Mouse (Mus musculus) cerebellum, adult 8-10 months (tissue): Measurements from ENCODE around the gene Cadps2.

Experiments used
- DNase-seq: peaks from one replicate; pipeline ENCODE4 v3.0.0; 2022

The Cadps2 gene

GRCm38 (mm10) chr6:23522556-23522955 lies 316.7 kb downstream of the Cadps2 start:
- DNase-seq: peak; percentile 52

- no peak for DNase-seq
Observed at GRCm38 (mm10) chr6:23498611-23499010, 340.6 kb downstream of the Cadps2 start.

GRCm38 (mm10) chr6:23491804-23492203 lies 347.4 kb downstream of the Cadps2 start:
- DNase-seq: peak; percentile 59

- peak; percentile 46 for DNase-seq
Observed at GRCm38 (mm10) chr6:23490431-23490830, 348.8 kb downstream of the Cadps2 start.

- DNase-seq: no peak
Observed at GRCm38 (mm10) chr6:23489046-23489445, 350.2 kb downstream of the Cadps2 start.

GRCm38 (mm10) chr6:23472686-23473085 lies 366.5 kb downstream of the Cadps2 start:
- peak; percentile 55 for DNase-seq

GRCm38 (mm10) chr6:23471830-23472229 lies 367.4 kb downstream of the Cadps2 start:
- no peak for DNase-seq

- no peak for DNase-seq
Observed at GRCm38 (mm10) chr6:23467885-23468284, 371.3 kb downstream of the Cadps2 start.

GRCm38 (mm10) chr6:23462600-23463280 lies 376.5 kb downstream of the Cadps2 start:
- DNase-seq: peak; percentile 23

- peak; percentile 65 for DNase-seq
Observed at GRCm38 (mm10) chr6:23457748-23458147, 381.5 kb downstream of the Cadps2 start.

GRCm38 (mm10) chr6:23453907-23454306 lies 385.3 kb downstream of the Cadps2 start:
- peak; percentile 28 for DNase-seq

GRCm38 (mm10) chr6:23439897-23440296 lies 399.3 kb downstream of the Cadps2 start:
- DNase-seq: no peak

GRCm38 (mm10) chr6:23410256-23411049 lies 428.8 kb downstream of the Cadps2 start:
- no peak for DNase-seq

- no peak for DNase-seq
Observed at GRCm38 (mm10) chr6:23394131-23394530, 445.1 kb downstream of the Cadps2 start.

- DNase-seq: no peak
Observed at GRCm38 (mm10) chr6:23392711-23393110, 446.5 kb downstream of the Cadps2 start.

- no peak for DNase-seq
Observed at GRCm38 (mm10) chr6:23386711-23387110, 452.5 kb downstream of the Cadps2 start.

- DNase-seq: no peak
Observed at GRCm38 (mm10) chr6:23383004-23383347, 456.2 kb downstream of the Cadps2 start.

GRCm38 (mm10) chr6:23382283-23383003 lies 456.8 kb downstream of the Cadps2 start:
- no peak for DNase-seq

GRCm38 (mm10) chr6:23376327-23376726 lies 462.9 kb downstream of the Cadps2 start:
- no peak for DNase-seq

- DNase-seq: no peak
Observed at GRCm38 (mm10) chr6:23361842-23362451, 477.3 kb downstream of the Cadps2 start.

GRCm38 (mm10) chr6:23360596-23360995 lies 478.6 kb downstream of the Cadps2 start:
- DNase-seq: no peak

- no peak for DNase-seq
Observed at GRCm38 (mm10) chr6:23356141-23356540, 483.1 kb downstream of the Cadps2 start.

- no peak for DNase-seq
Observed at GRCm38 (mm10) chr6:23353480-23353879, 485.7 kb downstream of the Cadps2 start.
